In the genomic region with DNA sequence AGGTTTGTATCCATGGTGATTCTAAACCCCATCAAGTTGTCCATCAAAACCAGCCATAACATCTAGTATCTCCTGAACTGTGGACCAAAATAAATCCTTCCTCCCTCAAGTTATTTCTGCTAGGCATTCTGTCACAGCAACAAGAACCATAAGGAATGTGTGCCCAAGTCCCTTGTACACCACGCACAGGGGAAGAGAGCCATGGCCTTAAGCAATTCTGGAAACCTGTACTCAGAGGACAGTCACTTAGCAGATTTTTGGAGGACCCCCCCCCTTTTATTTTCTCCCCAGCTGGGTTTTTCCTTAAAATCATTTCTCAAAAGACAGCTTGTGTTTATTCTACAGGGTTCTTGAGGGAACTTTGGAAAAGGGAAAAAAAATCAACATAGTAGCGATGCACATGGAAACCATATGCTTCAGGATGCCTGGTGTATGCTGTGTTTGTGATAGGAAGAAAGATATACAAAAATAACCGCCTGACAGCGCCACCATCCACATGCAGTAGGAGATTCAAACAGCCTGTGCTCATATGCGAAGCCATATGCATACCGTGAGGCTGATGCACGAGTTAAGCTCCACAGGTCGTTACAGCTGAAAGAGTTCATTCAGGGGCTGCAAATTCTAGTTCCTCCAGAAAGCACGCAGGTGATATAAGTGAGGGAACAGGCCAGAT, we compare ENCODE assay signal across 17 mouse cellular contexts.
DNase-seq lines count a peak whose midpoint lies in the region; ATAC-seq and TF ChIP-seq lines count a peak whose summit lies in the region.
"Had no signal": no experiment of that assay in that cellular context is flagged by ENCODE, and none has a peak within 500 bp of the region (broad histone marks: within the 10 kb centered on the region; RNA-seq: fewer than 3 reads in every experiment).

No protein-coding gene starts in this region.

- H3K9ac ChIP-seq in embryonic facial prominence, embryonic 14.5 days (ENCODE audit: low read depth, low read length): no peak overlapping the region
- H3K9ac ChIP-seq in lung, embryonic 14.5 days: no peak overlapping the region
- H3K9ac ChIP-seq in stomach, postnatal 0 days (ENCODE audit: low read length): no peak overlapping the region
- H3K9ac ChIP-seq: embryonic facial prominence, embryonic 13.5 days; heart, embryonic 13.5 days; liver, embryonic 14.5 days; midbrain, embryonic 15.5 days had no signal

- DNase-seq in embryonic facial prominence, embryonic 14.5 days (ENCODE audit: low spot score): peak; percentile 23
- DNase-seq in embryonic facial prominence, embryonic 10.5 days (ENCODE audit: low spot score): no peak
- peak; percentile 56 for DNase-seq in lung, embryonic 14.5 days
- DNase-seq in lung, postnatal 4 days: no peak
- DNase-seq in layer of hippocampus, adult 8-10 months (ENCODE audit: low spot score in 2 of 2): peak; percentile 6 to 16
- DNase-seq in right cerebral cortex, postnatal 36 days (ENCODE audit: low spot score in 2 of 2): peak; percentile 6 to 8
- no peak for DNase-seq in stomach, postnatal 0 days (ENCODE audit: low spot score)
- DNase-seq in adrenal gland, postnatal 4 days (ENCODE audit: low spot score in 2 of 2): no peak
- DNase-seq: adrenal gland, postnatal 25 days; kidney, adult 8-10 months; kidney, postnatal 36 days had no signal

- H3K27ac ChIP-seq in embryonic facial prominence, embryonic 14.5 days (replicated peaks; ENCODE audit: low read depth, low read length): no peak overlapping the region
- no peak overlapping the region for H3K27ac ChIP-seq in embryonic facial prominence, embryonic 10.5 days (replicated peaks)
- H3K27ac ChIP-seq in lung, embryonic 14.5 days (ENCODE audit: low read depth): no peak overlapping the region
- H3K27ac ChIP-seq in stomach, postnatal 0 days (replicated peaks): no peak overlapping the region
- H3K27ac ChIP-seq: embryonic facial prominence, embryonic 13.5 days; heart, embryonic 13.5 days; hindbrain, embryonic 10.5 days; liver, embryonic 14.5 days; midbrain, embryonic 15.5 days had no signal

- H3K4me2 ChIP-seq in embryonic facial prominence, embryonic 14.5 days (ENCODE audit: low read depth, low read length): no peak overlapping the region
- no peak overlapping the region for H3K4me2 ChIP-seq in lung, embryonic 14.5 days
- no peak overlapping the region for H3K4me2 ChIP-seq in stomach, postnatal 0 days (replicated peaks; ENCODE audit: low read depth)
- H3K4me2 ChIP-seq: embryonic facial prominence, embryonic 13.5 days; heart, embryonic 13.5 days; midbrain, embryonic 15.5 days had no signal

- no peak for TF ChIP-seq CTCF in lung, embryonic 14.5 days (IDR thresholded peaks at IDR 0.05; ENCODE audit: low read depth)
- no peak for TF ChIP-seq CTCF in stomach, postnatal 0 days (IDR thresholded peaks at IDR 0.05; ENCODE audit: low read depth)

- ATAC-seq in embryonic facial prominence, embryonic 14.5 days (ENCODE audit: low read depth): no peak
- peak; percentile 88 for ATAC-seq in lung, embryonic 14.5 days (ENCODE audit: insufficient read depth)
- ATAC-seq in stomach, postnatal 0 days (ENCODE audit: low FRiP score, low TSS enrichment): no peak
- ATAC-seq: midbrain, embryonic 15.5 days had no signal

- TF ChIP-seq EP300 in stomach, postnatal 0 days (optimal IDR thresholded peaks at IDR 0.05): no peak

- H3K27me3 ChIP-seq in embryonic facial prominence, embryonic 14.5 days (replicated peaks; ENCODE audit: control insufficient read depth, insufficient read depth, low read length): no peaks in the 10 kb centered on the region
- no peaks in the 10 kb centered on the region for H3K27me3 ChIP-seq in embryonic facial prominence, embryonic 10.5 days (replicated peaks; ENCODE audit: low read depth, poor library complexity, severe bottlenecking)
- H3K27me3 ChIP-seq in lung, embryonic 14.5 days (ENCODE audit: insufficient read depth, low read length): no peaks in the 10 kb centered on the region
- no peaks in the 10 kb centered on the region for H3K27me3 ChIP-seq in stomach, postnatal 0 days (ENCODE audit: control insufficient read depth, insufficient read depth, low read length)
- H3K27me3 ChIP-seq: CH12.LX; embryonic facial prominence, embryonic 13.5 days; heart, embryonic 13.5 days; midbrain, embryonic 15.5 days had no signal

- WGBS in embryonic facial prominence, embryonic 14.5 days: 65% methylated on average over 9 of the region's 9 CpGs
- 84% methylated on average over 9 of the region's 9 CpGs for WGBS in embryonic facial prominence, embryonic 10.5 days
- 48% methylated on average over 9 of the region's 9 CpGs for WGBS in lung, embryonic 14.5 days
- WGBS in stomach, postnatal 0 days: 64% methylated on average over 9 of the region's 9 CpGs

- H3K9me3 ChIP-seq in embryonic facial prominence, embryonic 14.5 days (ENCODE audit: control insufficient read depth, low read length): no peaks in the 10 kb centered on the region
- H3K9me3 ChIP-seq in embryonic facial prominence, embryonic 10.5 days: no peaks in the 10 kb centered on the region
- H3K9me3 ChIP-seq in lung, embryonic 14.5 days (ENCODE audit: low read depth, low read length): no peaks in the 10 kb centered on the region
- no peaks in the 10 kb centered on the region for H3K9me3 ChIP-seq in stomach, postnatal 0 days (ENCODE audit: control insufficient read depth, low read length)
- H3K9me3 ChIP-seq: embryonic facial prominence, embryonic 13.5 days; heart, embryonic 13.5 days; hindbrain, embryonic 10.5 days; midbrain, embryonic 15.5 days had no signal

- no peaks in the 10 kb centered on the region for H3K36me3 ChIP-seq in embryonic facial prominence, embryonic 14.5 days (ENCODE audit: control insufficient read depth, insufficient read depth, low read length)
- H3K36me3 ChIP-seq in embryonic facial prominence, embryonic 10.5 days (replicated peaks): no peaks in the 10 kb centered on the region
- H3K36me3 ChIP-seq in lung, embryonic 14.5 days (ENCODE audit: insufficient read depth): no peaks in the 10 kb centered on the region
- no peaks in the 10 kb centered on the region for H3K36me3 ChIP-seq in stomach, postnatal 0 days (ENCODE audit: control insufficient read depth, insufficient read depth, low read length)
- H3K36me3 ChIP-seq: embryonic facial prominence, embryonic 13.5 days; heart, embryonic 13.5 days; hindbrain, embryonic 10.5 days; midbrain, embryonic 15.5 days had no signal

- H3K4me3 ChIP-seq in embryonic facial prominence, embryonic 14.5 days (ENCODE audit: low read depth, low read length): no peak overlapping the region
- H3K4me3 ChIP-seq in embryonic facial prominence, embryonic 10.5 days: no peak overlapping the region
- no peak overlapping the region for H3K4me3 ChIP-seq in lung, embryonic 14.5 days (ENCODE audit: low read depth, low read length)
- H3K4me3 ChIP-seq in stomach, postnatal 0 days (ENCODE audit: low read depth, low read length): no peak overlapping the region
- H3K4me3 ChIP-seq: embryonic facial prominence, embryonic 13.5 days; heart, embryonic 13.5 days; hindbrain, embryonic 10.5 days; midbrain, embryonic 15.5 days had no signal

- no peaks in the 10 kb centered on the region for H3K4me1 ChIP-seq in embryonic facial prominence, embryonic 14.5 days (ENCODE audit: control insufficient read depth, insufficient read depth, low read length)
- no peaks in the 10 kb centered on the region for H3K4me1 ChIP-seq in embryonic facial prominence, embryonic 10.5 days
- H3K4me1 ChIP-seq in lung, embryonic 14.5 days (ENCODE audit: insufficient read depth): no peaks in the 10 kb centered on the region
- H3K4me1 ChIP-seq in stomach, postnatal 0 days (replicated peaks; ENCODE audit: control insufficient read depth, insufficient read depth): no peaks in the 10 kb centered on the region
- H3K4me1 ChIP-seq: embryonic facial prominence, embryonic 13.5 days; heart, embryonic 13.5 days; hindbrain, embryonic 10.5 days; midbrain, embryonic 15.5 days had no signal

Comparison
In these comparisons a context has a peak if more than half of its experiments do, and no peak if none do; other contexts are left out.
1. DNase-seq: peak in embryonic facial prominence, embryonic 14.5 days (single experiment), lung, embryonic 14.5 days (single experiment), layer of hippocampus, adult 8-10 months (2 of 2) and right cerebral cortex, postnatal 36 days (2 of 2); none in embryonic facial prominence, embryonic 10.5 days (single experiment), lung, postnatal 4 days (0 of 2), stomach, postnatal 0 days (single experiment) and adrenal gland, postnatal 4 days (0 of 2).